Mouse (Mus musculus): Measurements from ENCODE around the gene Duoxa2. TPM values are rescaled to one million over a fixed set of nuclear protein-coding genes. Genes with fewer than 3 reads are reported as not detected.
"Not testable (repeated sequence)": the region's sequence is repeated elsewhere in the genome, so short reads cannot be mapped to it uniquely, and the experiment has no call there.

Gene Duoxa2
- total and polyA plus RNA-seq, 2 experiments from 2014 or later, result 0.19 TPM; not detected in 1

DNA sequence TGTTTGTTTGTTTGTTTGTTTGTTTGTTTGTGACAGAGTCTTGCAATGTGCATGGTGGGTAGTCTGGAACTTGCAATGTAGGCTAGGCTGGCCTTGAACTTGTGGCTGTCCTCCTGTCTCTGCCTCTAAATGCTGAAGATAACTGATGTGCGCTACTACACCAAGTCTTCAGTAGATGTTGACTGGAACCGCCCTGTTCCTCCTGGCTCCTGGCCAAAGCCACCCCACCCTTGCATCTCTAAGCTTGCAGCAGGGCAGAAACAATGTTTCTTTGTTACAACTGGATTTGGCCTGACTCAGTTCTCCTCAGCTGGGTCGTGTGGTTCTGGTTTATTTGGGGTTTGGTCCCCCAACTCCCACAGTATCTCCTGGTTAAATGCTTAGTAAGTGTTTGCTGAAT lies 35.5 kb downstream of the Duoxa2 start:
- no peak overlapping the region for H3K4me2 ChIP-seq (ENCODE audit: low read depth, low read length)
- no peak for ATAC-seq (ENCODE audit: insufficient read depth, low read depth)
- H3K27me3 ChIP-seq (ENCODE audit: control insufficient read depth, insufficient read depth, low read length), result no peaks in the 10 kb centered on the region

DNA sequence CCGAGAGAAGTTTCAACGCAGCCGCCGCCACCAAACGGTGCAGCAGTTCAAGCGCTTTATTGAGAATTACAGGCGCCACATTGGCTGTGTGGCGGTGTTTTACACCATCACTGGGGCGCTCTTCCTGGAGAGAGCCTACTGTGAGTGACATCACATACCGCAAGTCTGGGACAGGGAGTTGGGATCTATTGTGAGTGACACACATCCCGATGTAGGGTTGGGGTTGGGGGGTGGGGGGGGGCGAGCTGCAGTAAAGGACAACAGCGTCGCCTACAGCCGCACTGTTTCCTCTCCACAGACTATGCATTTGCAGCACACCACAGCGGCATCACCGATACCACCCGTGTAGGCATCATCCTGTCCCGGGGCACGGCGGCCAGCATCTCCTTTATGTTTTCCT lies 38.6 kb downstream of the Duoxa2 start:
- no peaks in the 10 kb centered on the region for H3K36me3 ChIP-seq (replicated peaks; ENCODE audit: control insufficient read depth, insufficient read depth, low read length)
- WGBS, result 58% methylated on average over 21 of the region's 21 CpGs
- H3K4me3 ChIP-seq (ENCODE audit: low read depth, low read length), result no peak overlapping the region
- H3K4me1 ChIP-seq (ENCODE audit: control insufficient read depth, insufficient read depth), result no peaks in the 10 kb centered on the region
- no peak for TF ChIP-seq CTCF (IDR thresholded peaks at IDR 0.05; ENCODE audit: low read depth)
- TF ChIP-seq EP300 (IDR thresholded peaks at IDR 0.05; ENCODE audit: low read depth), result no peak
- DNase-seq (ENCODE audit: low spot score), result no peak
- no peak overlapping the region for H3K27ac ChIP-seq (ENCODE audit: low read depth)
- H3K9me3 ChIP-seq (replicated peaks; ENCODE audit: control insufficient read depth, low read length), result no peaks in the 10 kb centered on the region
- H3K4me2 ChIP-seq (ENCODE audit: low read depth, low read length), result no peak overlapping the region
- no peaks in the 10 kb centered on the region for H3K27me3 ChIP-seq (ENCODE audit: control insufficient read depth, insufficient read depth, low read length)
- H3K9ac ChIP-seq (replicated peaks; ENCODE audit: low read depth, low read length), result no peak overlapping the region
- no peak for ATAC-seq (ENCODE audit: insufficient read depth, low read depth)

More for the DNA sequence above, 35.5 kb downstream of the Duoxa2 start:
- Histone ChIP-seq H3K9me3 (replicated peaks; ENCODE audit: control insufficient read depth, low read length) (no peaks in the 10 kb centered on the region), H3K4me3 (ENCODE audit: low read depth, low read length) (no peak overlapping the region), H3K9ac (replicated peaks; ENCODE audit: low read depth, low read length) (no peak overlapping the region), H3K27ac (ENCODE audit: low read depth) (no peak overlapping the region), H3K4me1 (ENCODE audit: control insufficient read depth, insufficient read depth) (no peaks in the 10 kb centered on the region), H3K36me3 (replicated peaks; ENCODE audit: control insufficient read depth, insufficient read depth, low read length) (no peaks in the 10 kb centered on the region)
- 49% methylated on average over 3 of the region's 3 CpGs for WGBS
- TF ChIP-seq EP300 (IDR thresholded peaks at IDR 0.05; ENCODE audit: low read depth) (no peak), CTCF (IDR thresholded peaks at IDR 0.05; ENCODE audit: low read depth) (no peak)
- no peak for DNase-seq (ENCODE audit: low spot score)

DNA sequence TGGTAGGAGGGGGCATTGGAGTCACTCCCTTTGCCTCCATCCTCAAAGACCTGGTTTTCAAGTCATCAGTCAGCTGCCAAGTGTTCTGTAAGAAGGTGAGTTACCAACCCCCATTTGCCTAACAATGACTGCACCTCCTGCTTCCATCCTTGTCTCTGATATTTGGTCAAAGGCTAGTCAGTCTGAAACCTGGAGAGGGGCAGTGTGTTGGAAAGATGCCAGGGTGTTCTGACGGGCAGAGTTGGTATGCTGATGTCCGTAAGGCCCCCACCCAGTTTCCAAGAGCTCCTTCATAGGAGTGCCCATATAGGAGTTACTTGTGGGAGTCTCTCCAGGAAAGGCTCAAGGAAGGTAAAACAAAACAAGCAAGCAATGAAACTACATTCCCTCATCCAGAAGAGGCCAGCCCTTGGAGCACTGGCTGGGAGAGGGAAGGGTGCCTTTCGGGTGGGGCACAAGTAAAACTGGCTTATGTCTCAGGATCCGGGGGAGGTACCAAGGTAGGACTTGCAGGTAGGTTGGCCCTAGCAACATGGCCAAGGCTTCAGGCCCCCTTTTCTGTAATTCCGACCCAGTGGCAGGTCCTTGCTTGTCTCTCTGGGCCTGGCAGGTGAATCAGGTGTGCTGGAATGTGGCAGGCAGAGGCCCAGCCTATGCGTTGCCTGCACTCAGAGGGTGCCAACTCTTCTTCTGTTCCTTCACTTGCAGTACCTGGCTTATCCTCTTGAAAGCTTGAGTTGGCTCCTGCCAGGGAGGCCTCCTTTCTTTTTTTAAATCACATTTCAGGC lies 46.6 kb downstream of the Duoxa2 start:
- WGBS, result 72% methylated on average over 6 of the region's 6 CpGs
- Histone ChIP-seq H3K27ac (ENCODE audit: low read depth) (no peak overlapping the region), H3K9me3 (replicated peaks; ENCODE audit: control insufficient read depth, low read length) (no peaks in the 10 kb centered on the region), H3K4me1 (ENCODE audit: control insufficient read depth, insufficient read depth) (peaks cover 5% of the 10 kb centered on the region), H3K4me2 (ENCODE audit: low read depth, low read length) (no peak overlapping the region), H3K27me3 (ENCODE audit: control insufficient read depth, insufficient read depth, low read length) (peaks cover 4% of the 10 kb centered on the region; the same call in 1 of the 2 replicates), H3K9ac (replicated peaks; ENCODE audit: low read depth, low read length) (no peak overlapping the region), H3K4me3 (ENCODE audit: low read depth, low read length) (no peak overlapping the region), H3K36me3 (replicated peaks; ENCODE audit: control insufficient read depth, insufficient read depth, low read length) (no peaks in the 10 kb centered on the region)
- no peak for ATAC-seq (ENCODE audit: insufficient read depth, low read depth)
- no peak for DNase-seq (ENCODE audit: low spot score)
- TF ChIP-seq EP300 (IDR thresholded peaks at IDR 0.05; ENCODE audit: low read depth), result no peak
- TF ChIP-seq CTCF (IDR thresholded peaks at IDR 0.05; ENCODE audit: low read depth), result no peak

DNA sequence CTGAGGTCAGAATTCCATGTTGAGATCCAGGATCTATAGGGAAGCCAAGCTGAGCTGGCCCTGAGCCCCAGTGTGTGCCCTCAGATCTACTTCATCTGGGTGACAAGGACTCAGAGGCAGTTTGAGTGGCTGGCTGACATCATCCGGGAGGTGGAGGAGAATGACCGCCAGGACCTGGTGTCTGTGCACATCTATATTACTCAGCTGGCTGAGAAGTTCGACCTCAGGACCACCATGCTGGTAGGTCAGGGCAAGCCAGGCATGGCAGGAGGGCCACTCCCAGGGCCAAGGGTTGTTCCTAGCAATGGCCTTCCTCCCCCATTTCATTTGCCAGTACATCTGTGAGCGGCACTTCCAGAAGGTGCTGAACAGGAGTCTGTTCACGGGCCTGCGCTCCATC lies 47.5 kb downstream of the Duoxa2 start:
- not testable (repeated sequence) for H3K27me3 ChIP-seq (ENCODE audit: control insufficient read depth, insufficient read depth, low read length); H3K27ac ChIP-seq (ENCODE audit: low read depth); ATAC-seq (ENCODE audit: insufficient read depth, low read depth); H3K9me3 ChIP-seq (replicated peaks; ENCODE audit: control insufficient read depth, low read length); H3K4me1 ChIP-seq (ENCODE audit: control insufficient read depth, insufficient read depth); DNase-seq (ENCODE audit: low spot score); H3K9ac ChIP-seq (replicated peaks; ENCODE audit: low read depth, low read length); H3K4me2 ChIP-seq (ENCODE audit: low read depth, low read length); H3K4me3 ChIP-seq (ENCODE audit: low read depth, low read length); H3K36me3 ChIP-seq (replicated peaks; ENCODE audit: control insufficient read depth, insufficient read depth, low read length)
- WGBS, result 75% methylated on average over 6 of the region's 6 CpGs

GRCm38 (mm10) chr2:122347257-122347656 lies 48.6 kb downstream of the Duoxa2 start:
- 86% methylated on average over 3 of the region's 3 CpGs for WGBS
- TF ChIP-seq CTCF (IDR thresholded peaks at IDR 0.05; ENCODE audit: low read depth) (no peak), EP300 (IDR thresholded peaks at IDR 0.05; ENCODE audit: low read depth) (no peak)
- ATAC-seq (ENCODE audit: insufficient read depth, low read depth) (no peak), DNase-seq (ENCODE audit: low spot score) (no peak)
- H3K9me3 ChIP-seq (replicated peaks; ENCODE audit: control insufficient read depth, low read length), result no peaks in the 10 kb centered on the region
- peaks cover 8% of the 10 kb centered on the region for H3K4me1 ChIP-seq (ENCODE audit: control insufficient read depth, insufficient read depth)
- H3K27me3 ChIP-seq (ENCODE audit: control insufficient read depth, insufficient read depth, low read length), result peaks cover 4% of the 10 kb centered on the region; the same call in 1 of the 2 replicates
- no peak overlapping the region for H3K4me3 ChIP-seq (ENCODE audit: low read depth, low read length)
- no peaks in the 10 kb centered on the region for H3K36me3 ChIP-seq (replicated peaks; ENCODE audit: control insufficient read depth, insufficient read depth, low read length)
- H3K27ac ChIP-seq (ENCODE audit: low read depth), result no peak overlapping the region
- no peak overlapping the region for H3K4me2 ChIP-seq (ENCODE audit: low read depth, low read length)
- H3K9ac ChIP-seq (replicated peaks; ENCODE audit: low read depth, low read length), result no peak overlapping the region

Data from heart, postnatal 0 days (tissue).